Mouse (Mus musculus): ENCODE data around the gene Fkbp4. TPM values are rescaled to one million over a fixed set of nuclear protein-coding genes. Genes with fewer than 3 reads are reported as not detected.

Fkbp4 gene
- polyA plus RNA-seq, 1 experiment, result 138 TPM

- Histone ChIP-seq H3K36me3 (ENCODE audit: control insufficient read depth, insufficient read depth, low read length) (peaks cover 9% of the 10 kb centered on the region), H3K4me3 (ENCODE audit: control insufficient read depth, insufficient read depth, low read length) (no peak overlapping the region), H3K4me1 (replicated peaks; ENCODE audit: control insufficient read depth, insufficient read depth, low read length) (no peaks in the 10 kb centered on the region), H3K27ac (ENCODE audit: control insufficient read depth, insufficient read depth, low read length) (no peak overlapping the region), H3K27me3 (ENCODE audit: control insufficient read depth, insufficient read depth, low read length) (no peaks in the 10 kb centered on the region)
- no peak for TF ChIP-seq POLR2A (IDR thresholded peaks at IDR 0.05; ENCODE audit: control insufficient read depth, extremely low read depth, insufficient read depth, low read length, poor library complexity)
- no peak for TF ChIP-seq CTCF (IDR thresholded peaks at IDR 0.05; ENCODE audit: borderline replicate concordance, control insufficient read depth, extremely low read depth, insufficient read depth, low read length, poor library complexity)
- DNase-seq, result no peak
- 33% methylated on average over 5 of the region's 5 CpGs for WGBS
Measured at GRCm38 (mm10) chr6:128404708-128405107, 33.8 kb downstream of the Fkbp4 start.

GRCm38 (mm10) chr6:128399421-128400185, 38.9 kb downstream of the Fkbp4 start:
- 84% methylated on average over 21 of the region's 21 CpGs for WGBS
- TF ChIP-seq POLR2A (IDR thresholded peaks at IDR 0.05; ENCODE audit: control insufficient read depth, extremely low read depth, insufficient read depth, low read length, poor library complexity), result no peak
- no peak for TF ChIP-seq CTCF (IDR thresholded peaks at IDR 0.05; ENCODE audit: borderline replicate concordance, control insufficient read depth, extremely low read depth, insufficient read depth, low read length, poor library complexity)
- H3K36me3 ChIP-seq (ENCODE audit: control insufficient read depth, insufficient read depth, low read length), result no peaks in the 10 kb centered on the region
- no peaks in the 10 kb centered on the region for H3K4me1 ChIP-seq (replicated peaks; ENCODE audit: control insufficient read depth, insufficient read depth, low read length)
- H3K27me3 ChIP-seq (ENCODE audit: control insufficient read depth, insufficient read depth, low read length), result no peaks in the 10 kb centered on the region
- no peak for DNase-seq
- no peak overlapping the region for H3K27ac ChIP-seq (ENCODE audit: control insufficient read depth, insufficient read depth, low read length)
- H3K4me3 ChIP-seq (ENCODE audit: control insufficient read depth, insufficient read depth, low read length), result no peak overlapping the region

GRCm38 (mm10) chr6:128398996-128399395, 39.5 kb downstream of the Fkbp4 start, which contains the start of gene Nrip2:
Nrip2 (plus strand) TSS chr6:128399296.
- Histone ChIP-seq H3K27ac (ENCODE audit: control insufficient read depth, insufficient read depth, low read length) (no peak within 1 kb of the TSS), H3K4me1 (replicated peaks; ENCODE audit: control insufficient read depth, insufficient read depth, low read length) (no peaks in the 10 kb centered on the region), H3K36me3 (ENCODE audit: control insufficient read depth, insufficient read depth, low read length) (no peaks in the 10 kb centered on the region), H3K27me3 (ENCODE audit: control insufficient read depth, insufficient read depth, low read length) (no peaks in the 10 kb centered on the region), H3K4me3 (ENCODE audit: control insufficient read depth, insufficient read depth, low read length) (no peak within 1 kb of the TSS)
- WGBS, result 89% methylated on average over 3 of the region's 3 CpGs
- no peak for TF ChIP-seq CTCF (IDR thresholded peaks at IDR 0.05; ENCODE audit: borderline replicate concordance, control insufficient read depth, extremely low read depth, insufficient read depth, low read length, poor library complexity)
- no peak for TF ChIP-seq POLR2A (IDR thresholded peaks at IDR 0.05; ENCODE audit: control insufficient read depth, extremely low read depth, insufficient read depth, low read length, poor library complexity)
- DNase-seq, result no peak

- Histone ChIP-seq H3K4me1 (replicated peaks; ENCODE audit: control insufficient read depth, insufficient read depth, low read length) (no peaks in the 10 kb centered on the region), H3K27me3 (ENCODE audit: control insufficient read depth, insufficient read depth, low read length) (no peaks in the 10 kb centered on the region), H3K4me3 (ENCODE audit: control insufficient read depth, insufficient read depth, low read length) (no peak overlapping the region), H3K36me3 (ENCODE audit: control insufficient read depth, insufficient read depth, low read length) (no peaks in the 10 kb centered on the region), H3K27ac (ENCODE audit: control insufficient read depth, insufficient read depth, low read length) (no peak overlapping the region)
- no peak for DNase-seq
- 91% methylated on average over 7 of the region's 7 CpGs for WGBS
- no peak for TF ChIP-seq CTCF (IDR thresholded peaks at IDR 0.05; ENCODE audit: borderline replicate concordance, control insufficient read depth, extremely low read depth, insufficient read depth, low read length, poor library complexity)
- TF ChIP-seq POLR2A (IDR thresholded peaks at IDR 0.05; ENCODE audit: control insufficient read depth, extremely low read depth, insufficient read depth, low read length, poor library complexity), result no peak
Measured at GRCm38 (mm10) chr6:128397574-128398261, 40.8 kb downstream of the Fkbp4 start.

GRCm38 (mm10) chr6:128390683-128391082, 47.8 kb downstream of the Fkbp4 start:
- no peaks in the 10 kb centered on the region for H3K4me1 ChIP-seq (replicated peaks; ENCODE audit: control insufficient read depth, insufficient read depth, low read length)
- no peak overlapping the region for H3K4me3 ChIP-seq (ENCODE audit: control insufficient read depth, insufficient read depth, low read length)
- WGBS, result 21% methylated on average over 1 of the region's 1 CpGs
- no peak for DNase-seq
- no peak for TF ChIP-seq POLR2A (IDR thresholded peaks at IDR 0.05; ENCODE audit: control insufficient read depth, extremely low read depth, insufficient read depth, low read length, poor library complexity)
- TF ChIP-seq CTCF (IDR thresholded peaks at IDR 0.05; ENCODE audit: borderline replicate concordance, control insufficient read depth, extremely low read depth, insufficient read depth, low read length, poor library complexity), result no peak
- no peak overlapping the region for H3K27ac ChIP-seq (ENCODE audit: control insufficient read depth, insufficient read depth, low read length)
- H3K36me3 ChIP-seq (ENCODE audit: control insufficient read depth, insufficient read depth, low read length), result no peaks in the 10 kb centered on the region
- no peaks in the 10 kb centered on the region for H3K27me3 ChIP-seq (ENCODE audit: control insufficient read depth, insufficient read depth, low read length)

GRCm38 (mm10) chr6:128389185-128389584, 49.3 kb downstream of the Fkbp4 start:
- TF ChIP-seq CTCF (IDR thresholded peaks at IDR 0.05; ENCODE audit: borderline replicate concordance, control insufficient read depth, extremely low read depth, insufficient read depth, low read length, poor library complexity) (no peak), POLR2A (IDR thresholded peaks at IDR 0.05; ENCODE audit: control insufficient read depth, extremely low read depth, insufficient read depth, low read length, poor library complexity) (no peak)
- no peaks in the 10 kb centered on the region for H3K4me1 ChIP-seq (replicated peaks; ENCODE audit: control insufficient read depth, insufficient read depth, low read length)
- no peak overlapping the region for H3K4me3 ChIP-seq (ENCODE audit: control insufficient read depth, insufficient read depth, low read length)
- no peaks in the 10 kb centered on the region for H3K36me3 ChIP-seq (ENCODE audit: control insufficient read depth, insufficient read depth, low read length)
- WGBS, result 90% methylated on average over 1 of the region's 1 CpGs
- DNase-seq, result no peak
- no peaks in the 10 kb centered on the region for H3K27me3 ChIP-seq (ENCODE audit: control insufficient read depth, insufficient read depth, low read length)
- no peak overlapping the region for H3K27ac ChIP-seq (ENCODE audit: control insufficient read depth, insufficient read depth, low read length)

Measured in thymus, adult 2 months (tissue).